Mouse (Mus musculus) embryonic stem cell, embryonic (primary cell): ENCODE data around the gene Dennd6b.

ENCODE experiments used
- CTCF ChIA-PET, 4 experiments: fragments of 300-600 bp in 2 of 4; fragments of 350-600 bp in 2 of 4; sonication (Branson Sonifier 250); formaldehyde crosslinking; loops; one replicate each; lab custom pipeline; 2022; ENCODE audit warnings: inconsistent platforms in 2 of 4; lab: Charles Lee
- POLR2A ChIA-PET, 4 experiments: fragments of 300-600 bp in 2 of 4; fragments of 350-600 bp in 2 of 4; sonication (Branson Sonifier 250); formaldehyde crosslinking; loops; one replicate each; lab custom pipeline; 2022; ENCODE audit warnings: antibody characterized with exemption in 4 of 4, inconsistent platforms in 1 of 4; lab: Charles Lee

Dennd6b gene

GRCm38 (mm10) chr15:89195690-89196312 is 495 bp downstream of the Dennd6b start:
- POLR2A ChIA-PET: interaction anchor here (0.5 to 3.5 kb wide), 49 partner anchors 9 to 487 kb away, joined by 3 to 50 read pairs (median 5); partner anchors contain the start of genes Hdac10 (in 2 of the 4), Ppp6r2 (in 2 of the 4), Tubgcp6 (in 2 of the 4) and Cpt1b (in 1 of the 4)

GRCm38 (mm10) chr15:89195261-89195681 is 1.0 kb downstream of the Dennd6b start:
- ChIA-PET CTCF (interaction anchor here (0.9 to 2.5 kb wide), 22 partner anchors 8 to 430 kb away, joined by 3 to 31 read pairs (median 5); partner anchors contain the start of genes Ppp6r2 (in 2 of the 4), Tubgcp6 (in 2 of the 4), Hdac10 (in 1 of the 4) and Lmf2 (in 1 of the 4)), POLR2A (interaction anchor here (0.5 to 3.5 kb wide), 40 partner anchors 9 to 486 kb away, joined by 3 to 50 read pairs (median 6); partner anchors contain the start of genes Ppp6r2 (in 2 of the 4), Cpt1b (in 1 of the 4), Hdac10 (in 1 of the 4) and Mapk11 (in 1 of the 4))

More at GRCm38 (mm10) chr15:89195690-89196312, 495 bp downstream of the Dennd6b start:
- CTCF ChIA-PET: interaction anchor here (0.6 to 2.5 kb wide), 50 partner anchors 8 to 443 kb away, joined by 3 to 31 read pairs (median 4); partner anchors contain the start of genes Hdac10 (in 2 of the 4), Ppp6r2 (in 2 of the 4), Sco2 (in 2 of the 4) and Tubgcp6 (in 2 of the 4)

GRCm38 (mm10) chr15:89184937-89185227 is 11.4 kb downstream of the Dennd6b start:
- ChIA-PET POLR2A (interaction anchor here in 2 of 4 experiments (0.7 to 2.1 kb wide), 6 partner anchors 11 to 230 kb away, joined by 3 to 8 read pairs (median 4); partner anchors contain the start of gene Dennd6b (in 1 of the 2)), CTCF (interaction anchor here in 3 of 4 experiments (1.2 to 5.2 kb wide), 4 partner anchors 11 to 45 kb away, joined by 3 to 31 read pairs (median 5); partner anchors contain the start of gene Dennd6b (in 2 of the 3))

GRCm38 (mm10) chr15:89184141-89184936 is 12.0 kb downstream of the Dennd6b start:
- ChIA-PET CTCF (interaction anchor here in 3 of 4 experiments (0.6 to 5.2 kb wide), 4 partner anchors 12 to 428 kb away, joined by 3 to 31 read pairs (median 5); partner anchors contain the start of gene Dennd6b (in 2 of the 3)), POLR2A (interaction anchor here in 2 of 4 experiments (1.0 to 2.1 kb wide), 4 partner anchors 11 to 112 kb away, joined by 3 to 8 read pairs (median 6); partner anchors contain the start of gene Dennd6b (in 1 of the 2))

GRCm38 (mm10) chr15:89182842-89183241 is 13.5 kb downstream of the Dennd6b start:
- CTCF ChIA-PET: interaction anchor here (0.6 to 5.2 kb wide), 12 partner anchors 13 to 310 kb away, joined by 3 to 31 read pairs (median 4); partner anchors contain the start of genes Dennd6b (in 3 of the 4), Hdac10 (in 1 of the 4) and Ppp6r2 (in 1 of the 4)
- POLR2A ChIA-PET: interaction anchor here in 3 of 4 experiments (0.6 to 2.2 kb wide), 27 partner anchors 8 to 369 kb away, joined by 3 to 17 read pairs (median 4); partner anchors contain the start of genes Dennd6b (in 3 of the 3), Ppp6r2 (in 3 of the 3), Lmf2 (in 2 of the 3) and Ncaph2 (in 2 of the 3)

GRCm38 (mm10) chr15:89182328-89182741 is 14.0 kb downstream of the Dennd6b start:
- ChIA-PET POLR2A (interaction anchor here in 3 of 4 experiments (0.6 to 2.2 kb wide), 30 partner anchors 9 to 369 kb away, joined by 3 to 17 read pairs (median 4); partner anchors contain the start of genes Dennd6b (in 3 of the 3), Ppp6r2 (in 3 of the 3), Lmf2 (in 2 of the 3) and Ncaph2 (in 2 of the 3)), CTCF (interaction anchor here (0.6 to 5.2 kb wide), 14 partner anchors 13 to 310 kb away, joined by 3 to 31 read pairs (median 4); partner anchors contain the start of genes Dennd6b (in 3 of the 4), Hdac10 (in 1 of the 4) and Ppp6r2 (in 1 of the 4))

GRCm38 (mm10) chr15:89181561-89182270 is 14.6 kb downstream of the Dennd6b start:
- CTCF ChIA-PET: interaction anchor here in 3 of 4 experiments (0.7 to 5.2 kb wide), 10 partner anchors 13 to 309 kb away, joined by 3 to 31 read pairs (median 4); partner anchors contain the start of genes Dennd6b (in 2 of the 3) and Hdac10 (in 1 of the 3)
- POLR2A ChIA-PET: interaction anchor here in 3 of 4 experiments (0.6 to 2.2 kb wide), 25 partner anchors 8 to 276 kb away, joined by 3 to 17 read pairs (median 5); partner anchors contain the start of genes Dennd6b (in 3 of the 3), Ppp6r2 (in 3 of the 3), Lmf2 (in 2 of the 3) and Ncaph2 (in 2 of the 3)

- CTCF ChIA-PET: interaction anchor here in 1 of 4 experiments (0.7 kb wide), 1 partner anchor 16 kb away, joined by 3 read pairs; no protein-coding TSS in a partner anchor
- POLR2A ChIA-PET: interaction anchor here in 2 of 4 experiments (1.0 to 4.6 kb wide), 6 partner anchors 11 to 474 kb away, joined by 4 to 63 read pairs (median 32); partner anchors contain the start of gene Dennd6b (in 2 of the 2)
Observed at GRCm38 (mm10) chr15:89180571-89181229, 15.6 kb downstream of the Dennd6b start, which contains the start of gene Plxnb2. Gene Plxnb2 (minus strand): TSS chr15:89180788.

- ChIA-PET POLR2A (interaction anchor here in 2 of 4 experiments (1.0 to 4.6 kb wide), 10 partner anchors 11 to 473 kb away, joined by 3 to 63 read pairs (median 12); partner anchors contain the start of gene Dennd6b (in 2 of the 2)), CTCF (interaction anchor here in 1 of 4 experiments (0.9 kb wide), 1 partner anchor 51 kb away, joined by 3 read pairs; the partner anchor contains the start of gene Hdac10)
Observed at GRCm38 (mm10) chr15:89180081-89180541, 16.2 kb downstream of the Dennd6b start.

- POLR2A ChIA-PET: interaction anchor here in 3 of 4 experiments (0.6 to 4.6 kb wide), 21 partner anchors 9 to 473 kb away, joined by 3 to 63 read pairs (median 9); partner anchors contain the start of genes Dennd6b (in 2 of the 3), Alg12 (in 1 of the 3), Hdac10 (in 1 of the 3) and Pim3 (in 1 of the 3)
- CTCF ChIA-PET: interaction anchor here in 2 of 4 experiments (0.9 to 1.4 kb wide), 3 partner anchors 16 to 51 kb away, joined by 3 to 6 read pairs (median 4); partner anchors contain the start of genes Dennd6b (in 1 of the 2), Hdac10 (in 1 of the 2) and Ppp6r2 (in 1 of the 2)
Observed at GRCm38 (mm10) chr15:89179630-89179964, 16.7 kb downstream of the Dennd6b start.

- POLR2A ChIA-PET: interaction anchor here (0.5 to 4.6 kb wide), 41 partner anchors 8 to 472 kb away, joined by 3 to 63 read pairs (median 5); partner anchors contain the start of genes Alg12 (in 2 of the 4), Dennd6b (in 2 of the 4), C730034F03Rik (in 1 of the 4) and Chkb (in 1 of the 4)
- CTCF ChIA-PET: interaction anchor here in 2 of 4 experiments (0.6 to 3.4 kb wide), 8 partner anchors 16 to 351 kb away, joined by 3 to 14 read pairs (median 3); partner anchors contain the start of genes Hdac10 (in 2 of the 2), Dennd6b (in 1 of the 2) and Ppp6r2 (in 1 of the 2)
Observed at GRCm38 (mm10) chr15:89178954-89179629, 17.2 kb downstream of the Dennd6b start.

GRCm38 (mm10) chr15:89178260-89178860 is 17.9 kb downstream of the Dennd6b start:
- ChIA-PET CTCF (interaction anchor here in 2 of 4 experiments (0.6 to 3.4 kb wide), 9 partner anchors 9 to 350 kb away, joined by 3 to 14 read pairs (median 3); partner anchors contain the start of genes Dennd6b (in 2 of the 2), Hdac10 (in 1 of the 2) and Ppp6r2 (in 1 of the 2)), POLR2A (interaction anchor here in 3 of 4 experiments (0.7 to 4.6 kb wide), 54 partner anchors 8 to 471 kb away, joined by 3 to 63 read pairs (median 5); partner anchors contain the start of genes Dennd6b (in 3 of the 3), C730034F03Rik (in 2 of the 3), Chkb (in 2 of the 3) and Gm44502 (in 2 of the 3))

GRCm38 (mm10) chr15:89177576-89178259 is 18.6 kb downstream of the Dennd6b start:
- POLR2A ChIA-PET: interaction anchor here in 3 of 4 experiments (0.7 to 4.6 kb wide), 60 partner anchors 8 to 486 kb away, joined by 3 to 63 read pairs (median 5); partner anchors contain the start of genes Dennd6b (in 3 of the 3), C730034F03Rik (in 2 of the 3), Chkb (in 2 of the 3) and Gm44502 (in 2 of the 3)
- CTCF ChIA-PET: interaction anchor here (0.5 to 3.4 kb wide), 13 partner anchors 8 to 1899 kb away, joined by 3 to 14 read pairs (median 5); partner anchors contain the start of genes Dennd6b (in 2 of the 4) and Hdac10 (in 2 of the 4)
